Mouse (Mus musculus): ENCODE measurements around the gene Tmem267.

GRCm38 (mm10) chr13:119618841-119619240 lies 131.0 kb downstream of the Tmem267 start:
- TF ChIP-seq CTCF (IDR thresholded peaks at IDR 0.05; ENCODE audit: low read depth): no peak
- no peak for TF ChIP-seq EP300 (IDR thresholded peaks at IDR 0.05; ENCODE audit: low read depth)
